In genomic region chr5:112335473-112335872, GRCm38 (mm10) we compare ENCODE assay signal across 8 mouse cellular contexts. TPM values are rescaled to one million over a fixed set of nuclear protein-coding genes. Genes with fewer than 3 reads are reported as not detected.
DNase-seq lines count a peak whose midpoint lies in the region; ATAC-seq and TF ChIP-seq lines count a peak whose summit lies in the region.

No protein-coding gene starts in this region.

- 12% methylated on average over 2 of the region's 2 CpGs for WGBS in forebrain, embryonic 11.5 days
- WGBS in forebrain, embryonic 15.5 days = 32% methylated on average over 2 of the region's 2 CpGs
- 18% methylated on average over 2 of the region's 2 CpGs for WGBS in stomach, postnatal 0 days

- peaks cover 49% of the 10 kb centered on the region for H3K36me3 ChIP-seq in forebrain, embryonic 11.5 days (ENCODE audit: control insufficient read depth, insufficient read depth, low read length)
- H3K36me3 ChIP-seq in forebrain, embryonic 15.5 days = peaks cover 89% of the 10 kb centered on the region
- peaks cover 49% of the 10 kb centered on the region for H3K36me3 ChIP-seq in stomach, postnatal 0 days (ENCODE audit: control insufficient read depth, insufficient read depth, low read length)

- no peak overlapping the region for H3K4me3 ChIP-seq in forebrain, embryonic 11.5 days (ENCODE audit: low read depth, low read length)
- H3K4me3 ChIP-seq in forebrain, embryonic 15.5 days = no peak overlapping the region
- H3K4me3 ChIP-seq in stomach, postnatal 0 days (ENCODE audit: low read depth, low read length) = no peak overlapping the region

- no peaks in the 10 kb centered on the region for H3K27me3 ChIP-seq in forebrain, embryonic 11.5 days (ENCODE audit: control insufficient read depth, insufficient read depth, low read length)
- H3K27me3 ChIP-seq in forebrain, embryonic 15.5 days = no peaks in the 10 kb centered on the region
- no peaks in the 10 kb centered on the region for H3K27me3 ChIP-seq in stomach, postnatal 0 days (ENCODE audit: control insufficient read depth, insufficient read depth, low read length)

- no peak for TF ChIP-seq EP300 in stomach, postnatal 0 days (optimal IDR thresholded peaks at IDR 0.05)

- no peak overlapping the region for H3K27ac ChIP-seq in forebrain, embryonic 11.5 days (ENCODE audit: low read depth, low read length)
- H3K27ac ChIP-seq in forebrain, embryonic 15.5 days (replicated peaks) = no peak overlapping the region
- H3K27ac ChIP-seq in stomach, postnatal 0 days (replicated peaks) = no peak overlapping the region

- DNase-seq in forebrain, embryonic 11.5 days (ENCODE audit: low spot score) = peak; percentile 72
- peak; percentile 67 for DNase-seq in 3134 (ENCODE audit: extremely low read depth, insufficient read length, low spot score)
- DNase-seq in adrenal gland, postnatal 10 days = peak; percentile 74
- DNase-seq in kidney, postnatal 4 days = peak; percentile 77 to 81
- peak; percentile 44 for DNase-seq in mesoderm, embryonic 11.5 days (ENCODE audit: low read depth, low spot score)
- DNase-seq in stomach, postnatal 0 days (ENCODE audit: low spot score) = peak; percentile 68

- no peak overlapping the region for H3K9ac ChIP-seq in forebrain, embryonic 11.5 days (ENCODE audit: low read length)
- no peak overlapping the region for H3K9ac ChIP-seq in forebrain, embryonic 15.5 days (replicated peaks)
- H3K9ac ChIP-seq in stomach, postnatal 0 days (ENCODE audit: low read length) = no peak overlapping the region

- no peaks in the 10 kb centered on the region for H3K9me3 ChIP-seq in forebrain, embryonic 11.5 days (ENCODE audit: control insufficient read depth, low read length)
- no peaks in the 10 kb centered on the region for H3K9me3 ChIP-seq in forebrain, embryonic 15.5 days
- no peaks in the 10 kb centered on the region for H3K9me3 ChIP-seq in stomach, postnatal 0 days (ENCODE audit: control insufficient read depth, low read length)

- TF ChIP-seq CTCF in stomach, postnatal 0 days (IDR thresholded peaks at IDR 0.05; ENCODE audit: low read depth) = peak; percentile 81

- H3K4me1 ChIP-seq in forebrain, embryonic 11.5 days (replicated peaks; ENCODE audit: control insufficient read depth, insufficient read depth, low read length) = no peaks in the 10 kb centered on the region
- H3K4me1 ChIP-seq in forebrain, embryonic 15.5 days = no peaks in the 10 kb centered on the region
- H3K4me1 ChIP-seq in stomach, postnatal 0 days (replicated peaks; ENCODE audit: control insufficient read depth, insufficient read depth) = no peaks in the 10 kb centered on the region

- ATAC-seq in forebrain, embryonic 11.5 days (replicated peaks; ENCODE audit: low FRiP score) = no peak
- ATAC-seq in forebrain, embryonic 15.5 days (replicated peaks) = no peak; the same call in 1 of the 2 replicates
- ATAC-seq in erythroblast, adult 5-6 weeks (replicated peaks; ENCODE audit: low FRiP score, poor library complexity, severe bottlenecking) = peak; percentile 36; the same call in 1 of the 2 replicates
- no peak for ATAC-seq in stomach, postnatal 0 days (ENCODE audit: low FRiP score, low TSS enrichment)

- H3K4me2 ChIP-seq in forebrain, embryonic 11.5 days (ENCODE audit: low read depth, low read length, severe bottlenecking) = no peak overlapping the region
- H3K4me2 ChIP-seq in forebrain, embryonic 15.5 days (replicated peaks) = no peak overlapping the region
- H3K4me2 ChIP-seq in stomach, postnatal 0 days (replicated peaks; ENCODE audit: low read depth) = no peak overlapping the region

RNA-seq across cellular contexts. Expression of gene Srrd, which starts 7.4 kb away (rescaled TPM):
- 46.1 and 52.2 TPM in 2 replicates for polyA plus RNA-seq in forebrain, embryonic 11.5 days (2014; fragmentation: Nextera tagmentation; extraction: Ambion mirVana)
- polyA plus RNA-seq in forebrain, embryonic 15.5 days (2015; fragmentation: Nextera tagmentation; extraction: Ambion mirVana) = 54.0 and 57.5 TPM in 2 replicates
- total RNA-seq in adrenal gland, postnatal 10 days (2021) = 10 to 100 TPM; 15.7 to 25.8 TPM
- total RNA-seq in erythroblast, adult 5-6 weeks (2015; ENCODE audit: low replicate concordance) = 7.5 and 8.2 TPM in 2 replicates
- 0.17 and 3.3 TPM in 2 replicates for total RNA-seq in erythroblast, adult 5-6 weeks (2017; ENCODE audit: low replicate concordance)
- polyA plus RNA-seq in stomach, postnatal 0 days (2015; fragmentation: Nextera tagmentation; extraction: Ambion mirVana) = 19.3 and 20.9 TPM in 2 replicates

RNA-seq across cellular contexts. Expression of gene Hps4, which starts 7.4 kb away (rescaled TPM):
- 32.9 and 35.4 TPM in 2 replicates for polyA plus RNA-seq in forebrain, embryonic 11.5 days (2014; fragmentation: Nextera tagmentation; extraction: Ambion mirVana)
- polyA plus RNA-seq in forebrain, embryonic 15.5 days (2015; fragmentation: Nextera tagmentation; extraction: Ambion mirVana) = 33.4 and 33.8 TPM in 2 replicates
- 10 to 100 TPM; 25.7 to 29.6 TPM for total RNA-seq in adrenal gland, postnatal 10 days (2021)
- 3.5 TPM in 1 of 2 replicates, not detected in the other for total RNA-seq in erythroblast, adult 5-6 weeks (2015; ENCODE audit: low replicate concordance)
- 1.5 and 5.0 TPM in 2 replicates for total RNA-seq in erythroblast, adult 5-6 weeks (2017; ENCODE audit: low replicate concordance)
- 15.2 and 15.3 TPM in 2 replicates for polyA plus RNA-seq in stomach, postnatal 0 days (2015; fragmentation: Nextera tagmentation; extraction: Ambion mirVana)

RNA-seq across cellular contexts. Expression of gene Tfip11, which starts 9.3 kb away (rescaled TPM):
- 32.5 and 33.7 TPM in 2 replicates for polyA plus RNA-seq in forebrain, embryonic 11.5 days (2014; fragmentation: Nextera tagmentation; extraction: Ambion mirVana)
- 33.9 and 34.4 TPM in 2 replicates for polyA plus RNA-seq in forebrain, embryonic 15.5 days (2015; fragmentation: Nextera tagmentation; extraction: Ambion mirVana)
- total RNA-seq in adrenal gland, postnatal 10 days (2021) = 10 to 100 TPM; 28.4 to 32.3 TPM
- total RNA-seq in erythroblast, adult 5-6 weeks (2015; ENCODE audit: low replicate concordance) = 3.5 and 4.6 TPM in 2 replicates
- total RNA-seq in erythroblast, adult 5-6 weeks (2017; ENCODE audit: low replicate concordance) = 3.9 and 11.2 TPM in 2 replicates
- polyA plus RNA-seq in stomach, postnatal 0 days (2015; fragmentation: Nextera tagmentation; extraction: Ambion mirVana) = 12.4 and 12.9 TPM in 2 replicates

RNA-seq across cellular contexts. Expression of gene Gm6583, which starts 20.4 kb away (rescaled TPM):
- 0.29 TPM in 1 of 2 replicates, not detected in the other for polyA plus RNA-seq in forebrain, embryonic 11.5 days (2014; fragmentation: Nextera tagmentation; extraction: Ambion mirVana)
- polyA plus RNA-seq in forebrain, embryonic 15.5 days (2015; fragmentation: Nextera tagmentation; extraction: Ambion mirVana) = 0.08 and 0.27 TPM in 2 replicates
- under 1 TPM; 0.15 to 0.18 TPM for total RNA-seq in adrenal gland, postnatal 10 days (2021)
- not detected in 2 replicates for total RNA-seq in erythroblast, adult 5-6 weeks (2015; ENCODE audit: low replicate concordance)
- total RNA-seq in erythroblast, adult 5-6 weeks (2017; ENCODE audit: low replicate concordance) = not detected in 2 replicates
- polyA plus RNA-seq in stomach, postnatal 0 days (2015; fragmentation: Nextera tagmentation; extraction: Ambion mirVana) = 0.08 and 0.13 TPM in 2 replicates

RNA-seq across cellular contexts. Expression of gene Tpst2, which starts 59.0 kb away (rescaled TPM):
- polyA plus RNA-seq in forebrain, embryonic 11.5 days (2014; fragmentation: Nextera tagmentation; extraction: Ambion mirVana) = 30.9 and 34.3 TPM in 2 replicates
- polyA plus RNA-seq in forebrain, embryonic 15.5 days (2015; fragmentation: Nextera tagmentation; extraction: Ambion mirVana) = 28.8 and 29.5 TPM in 2 replicates
- total RNA-seq in adrenal gland, postnatal 10 days (2021) = 100 to 1,000 TPM; 116 to 169 TPM
- 11.7 and 14.0 TPM in 2 replicates for total RNA-seq in erythroblast, adult 5-6 weeks (2015; ENCODE audit: low replicate concordance)
- 5.0 and 6.4 TPM in 2 replicates for total RNA-seq in erythroblast, adult 5-6 weeks (2017; ENCODE audit: low replicate concordance)
- 29.2 and 30.2 TPM in 2 replicates for polyA plus RNA-seq in stomach, postnatal 0 days (2015; fragmentation: Nextera tagmentation; extraction: Ambion mirVana)
